Mouse (Mus musculus): ENCODE measurements around the gene Muc15. TPM values are rescaled to one million over a fixed set of nuclear protein-coding genes. Genes with fewer than 3 reads are reported as not detected.

Gene Muc15
- 0.10 TPM in 1 of 2 replicates, not detected in the other for polyA plus RNA-seq (2015; fragmentation: Nextera tagmentation; extraction: Ambion mirVana)

DNA sequence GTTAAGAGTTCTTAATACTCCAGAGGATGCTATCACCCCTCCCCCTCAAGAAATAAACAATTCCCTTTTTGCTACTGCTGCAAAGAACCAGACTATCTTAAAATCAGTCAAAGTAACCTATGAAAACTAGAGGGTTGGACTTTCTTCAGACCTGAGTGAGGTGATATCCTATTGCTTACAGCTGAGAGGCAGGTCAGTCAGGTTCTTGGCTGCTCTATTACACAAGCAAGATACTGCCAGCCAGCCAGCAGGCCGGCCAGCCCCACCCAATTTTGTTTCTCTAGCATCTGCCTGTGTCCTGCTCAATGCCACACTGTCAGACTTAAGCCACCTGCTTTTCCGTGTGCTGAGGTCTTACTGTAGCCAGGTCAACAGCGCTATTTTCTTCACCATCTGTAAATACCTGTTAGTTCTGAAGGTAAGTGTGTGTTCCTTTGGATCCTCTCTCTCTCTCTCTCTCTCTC, at the start of gene Muc15:
Muc15 (plus strand) TSS at position 51 of the 464 bp plus-strand sequence.
- no peak for ATAC-seq
- Histone ChIP-seq H3K27ac (ENCODE audit: low read length) (no peak within 1 kb of the TSS), H3K36me3 (ENCODE audit: control insufficient read depth, insufficient read depth) (no peaks in the 10 kb centered on the region), H3K9me3 (ENCODE audit: control insufficient read depth, low read length) (no peaks in the 10 kb centered on the region), H3K9ac (replicated peaks; ENCODE audit: low read depth, low read length) (no peak within 1 kb of the TSS), H3K27me3 (replicated peaks; ENCODE audit: control insufficient read depth, insufficient read depth, low read length) (no peaks in the 10 kb centered on the region), H3K4me3 (replicated peaks; ENCODE audit: low read length) (no peak within 1 kb of the TSS), H3K4me1 (replicated peaks; ENCODE audit: control insufficient read depth, insufficient read depth, low read length) (no peaks in the 10 kb centered on the region), H3K4me2 (ENCODE audit: low read length) (no peak within 1 kb of the TSS)
- WGBS = 37% methylated on average over 3 of the region's 3 CpGs

DNA sequence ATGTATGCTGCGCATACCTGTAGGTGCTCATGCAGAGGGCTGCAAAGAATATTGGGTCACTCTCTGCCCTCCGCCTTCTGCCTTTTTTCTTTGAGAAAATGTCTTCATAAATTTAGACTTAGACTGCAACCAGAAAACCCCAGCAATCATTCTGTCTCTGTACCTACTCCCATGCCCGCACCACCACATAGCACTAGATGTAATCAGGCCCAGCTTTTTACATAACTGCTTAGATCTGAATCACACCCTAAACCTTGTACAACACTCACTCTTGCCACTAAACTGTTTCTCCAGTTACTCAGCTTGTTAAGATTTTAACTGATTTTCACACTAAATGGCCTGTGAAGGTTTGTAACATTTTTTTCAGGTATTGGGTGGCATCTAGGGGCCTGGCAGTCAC, 11.7 kb upstream of the Muc15 start:
- no peak overlapping the region for H3K4me2 ChIP-seq (ENCODE audit: low read length)
- H3K4me3 ChIP-seq (replicated peaks; ENCODE audit: low read length) = no peak overlapping the region
- no peaks in the 10 kb centered on the region for H3K27me3 ChIP-seq (replicated peaks; ENCODE audit: control insufficient read depth, insufficient read depth, low read length)
- no peaks in the 10 kb centered on the region for H3K36me3 ChIP-seq (ENCODE audit: control insufficient read depth, insufficient read depth)
- no peak overlapping the region for H3K27ac ChIP-seq (ENCODE audit: low read length)
- 97% methylated on average over 3 of the region's 3 CpGs for WGBS
- no peak overlapping the region for H3K9ac ChIP-seq (replicated peaks; ENCODE audit: low read depth, low read length)
- H3K4me1 ChIP-seq (replicated peaks; ENCODE audit: control insufficient read depth, insufficient read depth, low read length) = no peaks in the 10 kb centered on the region
- H3K9me3 ChIP-seq (ENCODE audit: control insufficient read depth, low read length) = no peaks in the 10 kb centered on the region
- ATAC-seq = no peak

DNA sequence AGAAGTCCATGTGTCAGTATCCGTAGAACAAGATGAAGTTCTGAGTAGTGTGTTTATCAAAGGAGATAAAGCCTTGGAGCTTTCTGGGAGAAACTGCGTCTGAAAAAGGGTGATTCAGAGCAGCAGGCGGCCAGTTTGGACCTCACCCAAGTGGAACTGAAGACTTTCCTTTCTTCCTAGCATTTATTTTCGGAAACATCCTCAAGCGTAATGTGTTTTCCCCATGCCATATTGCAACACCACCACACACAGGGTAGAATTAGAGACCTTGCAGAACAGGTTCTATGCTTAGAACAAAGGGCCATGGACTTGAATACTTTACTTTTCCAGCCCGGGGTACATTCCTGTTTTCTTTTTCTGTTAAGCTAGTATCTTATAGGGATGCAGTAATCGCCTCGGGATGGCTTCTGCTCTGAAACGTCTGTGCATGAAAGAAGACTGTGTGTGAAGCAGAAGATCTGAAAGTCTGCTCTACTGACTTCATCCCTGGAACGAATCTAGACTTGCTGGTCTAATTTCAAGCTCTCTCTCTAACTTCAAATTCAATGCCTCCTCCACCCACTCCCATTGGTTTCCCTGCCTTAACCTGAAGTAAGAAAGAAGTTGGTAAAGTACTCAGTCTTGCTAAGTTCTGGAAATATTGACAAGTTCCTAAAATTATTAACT, 11.0 kb upstream of the Muc15 start:
- no peak for ATAC-seq
- H3K36me3 ChIP-seq (ENCODE audit: control insufficient read depth, insufficient read depth) = no peaks in the 10 kb centered on the region
- no peak overlapping the region for H3K9ac ChIP-seq (replicated peaks; ENCODE audit: low read depth, low read length)
- no peak overlapping the region for H3K27ac ChIP-seq (ENCODE audit: low read length)
- H3K27me3 ChIP-seq (replicated peaks; ENCODE audit: control insufficient read depth, insufficient read depth, low read length) = no peaks in the 10 kb centered on the region
- WGBS = 75% methylated on average over 10 of the region's 10 CpGs
- H3K9me3 ChIP-seq (ENCODE audit: control insufficient read depth, low read length) = no peaks in the 10 kb centered on the region
- no peaks in the 10 kb centered on the region for H3K4me1 ChIP-seq (replicated peaks; ENCODE audit: control insufficient read depth, insufficient read depth, low read length)
- H3K4me2 ChIP-seq (ENCODE audit: low read length) = no peak overlapping the region
- H3K4me3 ChIP-seq (replicated peaks; ENCODE audit: low read length) = no peak overlapping the region

DNA sequence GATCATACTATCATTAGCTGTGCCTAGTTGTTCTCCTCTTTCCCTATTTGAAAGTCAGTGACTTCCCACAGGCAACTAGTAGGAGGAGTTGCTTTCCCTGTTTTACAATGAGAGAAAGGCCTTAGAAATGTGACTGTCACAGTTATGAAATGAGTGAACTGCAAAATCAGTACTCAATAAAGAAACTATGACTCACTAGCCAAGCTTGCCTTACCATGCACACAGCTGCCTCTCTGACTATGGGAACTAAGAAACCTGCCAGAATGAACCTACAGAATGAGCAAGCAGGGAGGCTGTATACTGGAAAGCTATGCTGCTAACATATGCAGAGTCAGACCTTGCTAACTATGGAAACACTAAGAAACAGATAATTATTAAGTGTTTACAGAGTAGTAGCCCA, 2.1 kb upstream of the Muc15 start:
- H3K4me3 ChIP-seq (replicated peaks; ENCODE audit: low read length) = no peak overlapping the region
- no peak overlapping the region for H3K4me2 ChIP-seq (ENCODE audit: low read length)
- H3K4me1 ChIP-seq (replicated peaks; ENCODE audit: control insufficient read depth, insufficient read depth, low read length) = no peaks in the 10 kb centered on the region
- no peak overlapping the region for H3K27ac ChIP-seq (ENCODE audit: low read length)
- no peak overlapping the region for H3K9ac ChIP-seq (replicated peaks; ENCODE audit: low read depth, low read length)
- H3K27me3 ChIP-seq (replicated peaks; ENCODE audit: control insufficient read depth, insufficient read depth, low read length) = no peaks in the 10 kb centered on the region
- no peaks in the 10 kb centered on the region for H3K9me3 ChIP-seq (ENCODE audit: control insufficient read depth, low read length)
- ATAC-seq = no peak
- no peaks in the 10 kb centered on the region for H3K36me3 ChIP-seq (ENCODE audit: control insufficient read depth, insufficient read depth)

DNA sequence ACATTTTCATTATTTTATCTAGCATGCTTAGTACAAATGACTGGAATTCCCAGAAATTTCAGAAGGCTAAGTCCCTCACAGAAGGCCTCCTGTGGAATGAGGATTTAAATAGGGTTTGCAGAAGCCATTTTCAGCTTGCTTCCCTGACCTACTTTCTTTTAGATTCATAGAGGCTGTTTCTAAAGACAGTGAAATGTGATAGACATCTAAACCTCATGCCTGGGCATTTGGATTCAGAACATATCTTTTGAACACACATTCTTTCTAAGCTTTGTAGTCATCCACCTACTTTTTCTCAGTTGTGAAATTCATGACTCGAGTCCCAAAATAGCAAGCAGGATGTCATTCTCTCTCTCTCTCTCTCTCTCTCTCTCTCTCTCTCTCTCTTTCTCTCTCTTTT, 1.1 kb downstream of the Muc15 start:
- no peaks in the 10 kb centered on the region for H3K9me3 ChIP-seq (ENCODE audit: control insufficient read depth, low read length)
- H3K9ac ChIP-seq (replicated peaks; ENCODE audit: low read depth, low read length) = no peak overlapping the region
- no peak for ATAC-seq
- H3K27me3 ChIP-seq (replicated peaks; ENCODE audit: control insufficient read depth, insufficient read depth, low read length) = no peaks in the 10 kb centered on the region
- no peak overlapping the region for H3K4me2 ChIP-seq (ENCODE audit: low read length)
- no peak overlapping the region for H3K4me3 ChIP-seq (replicated peaks; ENCODE audit: low read length)
- no peaks in the 10 kb centered on the region for H3K36me3 ChIP-seq (ENCODE audit: control insufficient read depth, insufficient read depth)
- no peak overlapping the region for H3K27ac ChIP-seq (ENCODE audit: low read length)
- WGBS = 84% methylated on average over 1 of the region's 1 CpGs
- H3K4me1 ChIP-seq (replicated peaks; ENCODE audit: control insufficient read depth, insufficient read depth, low read length) = no peaks in the 10 kb centered on the region

DNA sequence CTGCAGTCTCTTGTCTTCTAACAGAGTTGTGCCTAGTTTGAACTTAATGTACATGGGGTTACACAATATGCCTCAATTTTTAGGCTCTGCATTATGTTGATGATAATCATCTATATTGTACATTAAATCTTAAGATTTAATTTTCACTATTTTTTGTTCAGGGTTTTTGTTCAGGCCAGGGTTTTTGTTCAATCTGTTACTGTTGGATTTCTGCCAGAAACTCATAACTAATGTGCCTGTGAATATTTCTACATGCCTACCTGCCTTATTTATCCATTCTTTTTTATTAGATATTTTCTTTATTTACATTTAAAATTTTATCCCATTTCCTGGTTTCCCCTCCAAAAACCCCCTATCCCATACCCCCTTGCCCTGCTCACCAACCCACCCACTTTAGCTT, 5.0 kb downstream of the Muc15 start:
- no peaks in the 10 kb centered on the region for H3K9me3 ChIP-seq (ENCODE audit: control insufficient read depth, low read length)
- H3K9ac ChIP-seq (replicated peaks; ENCODE audit: low read depth, low read length) = no peak overlapping the region
- H3K4me3 ChIP-seq (replicated peaks; ENCODE audit: low read length) = no peak overlapping the region
- H3K36me3 ChIP-seq (ENCODE audit: control insufficient read depth, insufficient read depth) = no peaks in the 10 kb centered on the region
- H3K4me2 ChIP-seq (ENCODE audit: low read length) = no peak overlapping the region
- H3K27me3 ChIP-seq (replicated peaks; ENCODE audit: control insufficient read depth, insufficient read depth, low read length) = no peaks in the 10 kb centered on the region
- no peak for ATAC-seq
- H3K4me1 ChIP-seq (replicated peaks; ENCODE audit: control insufficient read depth, insufficient read depth, low read length) = no peaks in the 10 kb centered on the region
- H3K27ac ChIP-seq (ENCODE audit: low read length) = no peak overlapping the region

DNA sequence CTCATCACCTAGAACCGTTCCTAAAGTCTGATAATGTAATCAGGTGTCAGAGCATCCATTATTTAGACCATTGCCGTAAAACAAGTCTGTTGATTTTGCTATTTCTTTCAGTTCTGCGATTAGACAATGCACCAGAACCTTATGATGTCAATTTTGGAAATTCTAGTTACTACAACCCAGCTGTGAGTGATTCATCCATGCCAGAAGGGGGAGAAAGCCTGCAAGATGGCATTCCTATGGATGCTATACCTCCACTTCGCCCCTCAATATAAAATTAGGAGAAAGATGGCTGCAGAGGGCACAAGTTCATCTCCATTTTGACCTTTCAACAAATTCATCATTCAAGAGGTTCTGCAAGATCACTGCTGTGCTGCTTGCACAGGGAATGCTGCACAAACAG, 16.1 kb downstream of the Muc15 start:
- H3K9ac ChIP-seq (replicated peaks; ENCODE audit: low read depth, low read length) = no peak overlapping the region
- H3K27me3 ChIP-seq (replicated peaks; ENCODE audit: control insufficient read depth, insufficient read depth, low read length) = no peaks in the 10 kb centered on the region
- ATAC-seq = no peak
- no peaks in the 10 kb centered on the region for H3K4me1 ChIP-seq (replicated peaks; ENCODE audit: control insufficient read depth, insufficient read depth, low read length)
- 88% methylated on average over 4 of the region's 4 CpGs for WGBS
- no peak overlapping the region for H3K4me3 ChIP-seq (replicated peaks; ENCODE audit: low read length)
- no peaks in the 10 kb centered on the region for H3K36me3 ChIP-seq (ENCODE audit: control insufficient read depth, insufficient read depth)
- H3K27ac ChIP-seq (ENCODE audit: low read length) = no peak overlapping the region
- H3K9me3 ChIP-seq (ENCODE audit: control insufficient read depth, low read length) = no peaks in the 10 kb centered on the region
- H3K4me2 ChIP-seq (ENCODE audit: low read length) = no peak overlapping the region

DNA sequence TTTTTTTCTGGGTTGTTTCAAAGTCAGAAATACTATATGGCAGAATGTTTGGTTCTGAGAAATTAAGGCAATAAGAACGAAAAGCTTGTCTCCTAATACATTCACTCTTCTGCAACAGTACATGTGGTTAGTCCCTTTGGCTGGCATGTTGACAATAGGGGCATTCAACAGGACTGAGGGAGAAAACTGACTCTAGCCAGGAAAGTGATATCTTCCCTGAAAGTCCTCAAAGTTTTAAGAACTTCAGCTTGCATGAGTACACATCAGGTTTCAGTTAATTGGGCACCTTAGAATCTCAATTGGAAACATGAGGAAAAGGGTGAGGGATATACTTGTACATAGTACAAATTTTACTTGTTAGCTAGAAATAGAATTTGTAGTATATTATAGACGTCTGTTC, 16.8 kb downstream of the Muc15 start:
- Histone ChIP-seq H3K27ac (ENCODE audit: low read length) (no peak overlapping the region), H3K9me3 (ENCODE audit: control insufficient read depth, low read length) (no peaks in the 10 kb centered on the region), H3K9ac (replicated peaks; ENCODE audit: low read depth, low read length) (no peak overlapping the region), H3K36me3 (ENCODE audit: control insufficient read depth, insufficient read depth) (no peaks in the 10 kb centered on the region), H3K4me3 (replicated peaks; ENCODE audit: low read length) (no peak overlapping the region), H3K4me1 (replicated peaks; ENCODE audit: control insufficient read depth, insufficient read depth, low read length) (no peaks in the 10 kb centered on the region), H3K27me3 (replicated peaks; ENCODE audit: control insufficient read depth, insufficient read depth, low read length) (no peaks in the 10 kb centered on the region), H3K4me2 (ENCODE audit: low read length) (no peak overlapping the region)
- 65% methylated on average over 2 of the region's 2 CpGs for WGBS
- ATAC-seq = no peak

DNA sequence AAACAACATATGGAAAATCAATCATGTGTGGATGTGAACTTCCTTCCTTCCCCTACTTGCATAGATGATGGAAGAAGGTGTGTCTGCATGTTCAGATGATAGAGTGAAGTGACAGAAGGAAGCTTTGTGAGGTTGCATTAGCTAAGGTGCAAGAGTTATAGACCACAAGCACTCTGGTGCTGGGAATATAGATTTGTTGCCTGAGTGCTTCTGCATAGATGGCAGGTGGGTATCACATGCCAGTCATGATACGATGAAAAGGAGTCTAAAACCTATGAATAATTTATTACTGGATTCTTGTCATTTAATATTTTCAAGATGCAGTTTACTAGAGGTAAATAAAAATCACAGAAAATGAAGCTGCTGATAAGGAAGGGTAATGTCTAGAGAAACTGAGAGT, 18.6 kb downstream of the Muc15 start:
- no peaks in the 10 kb centered on the region for H3K4me1 ChIP-seq (replicated peaks; ENCODE audit: control insufficient read depth, insufficient read depth, low read length)
- ATAC-seq = no peak
- 54% methylated on average over 1 of the region's 1 CpGs for WGBS
- no peaks in the 10 kb centered on the region for H3K36me3 ChIP-seq (ENCODE audit: control insufficient read depth, insufficient read depth)
- no peaks in the 10 kb centered on the region for H3K27me3 ChIP-seq (replicated peaks; ENCODE audit: control insufficient read depth, insufficient read depth, low read length)
- no peaks in the 10 kb centered on the region for H3K9me3 ChIP-seq (ENCODE audit: control insufficient read depth, low read length)
- H3K4me3 ChIP-seq (replicated peaks; ENCODE audit: low read length) = no peak overlapping the region
- H3K4me2 ChIP-seq (ENCODE audit: low read length) = no peak overlapping the region
- H3K27ac ChIP-seq (ENCODE audit: low read length) = no peak overlapping the region
- H3K9ac ChIP-seq (replicated peaks; ENCODE audit: low read depth, low read length) = no peak overlapping the region

DNA sequence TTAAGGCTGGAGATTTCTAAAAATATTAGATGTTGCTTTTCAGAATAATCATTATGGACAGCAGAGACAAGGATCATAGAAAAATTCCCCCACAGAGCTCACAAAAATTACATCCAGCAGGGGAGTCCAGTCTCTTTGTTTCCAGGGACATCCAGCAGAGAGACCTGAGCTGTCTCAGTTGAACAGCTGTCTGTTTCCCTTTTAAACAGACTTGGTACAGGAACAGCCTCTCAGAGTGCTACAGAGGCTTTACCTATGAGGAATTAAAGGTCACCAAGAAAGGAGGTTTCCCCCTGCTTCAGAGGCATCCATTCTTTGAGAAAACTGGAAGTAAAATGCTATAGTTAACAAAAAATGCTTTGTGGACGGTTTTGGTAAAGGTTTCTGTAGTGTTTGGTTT, 19.4 kb downstream of the Muc15 start:
- Histone ChIP-seq H3K27me3 (replicated peaks; ENCODE audit: control insufficient read depth, insufficient read depth, low read length) (no peaks in the 10 kb centered on the region), H3K4me1 (replicated peaks; ENCODE audit: control insufficient read depth, insufficient read depth, low read length) (no peaks in the 10 kb centered on the region), H3K36me3 (ENCODE audit: control insufficient read depth, insufficient read depth) (no peaks in the 10 kb centered on the region), H3K9me3 (ENCODE audit: control insufficient read depth, low read length) (no peaks in the 10 kb centered on the region), H3K27ac (ENCODE audit: low read length) (no peak overlapping the region), H3K9ac (replicated peaks; ENCODE audit: low read depth, low read length) (no peak overlapping the region), H3K4me3 (replicated peaks; ENCODE audit: low read length) (no peak overlapping the region), H3K4me2 (ENCODE audit: low read length) (no peak overlapping the region)
- 47% methylated on average over 1 of the region's 1 CpGs for WGBS
- ATAC-seq = no peak

All from forebrain, embryonic 16.5 days (tissue).